Mouse (Mus musculus) liver, postnatal 0 days (tissue): ENCODE measurements around the gene Pla2g3. TPM values are rescaled to one million over a fixed set of nuclear protein-coding genes. Genes with fewer than 3 reads are reported as not detected.

Experiments used
- ATAC-seq: fragments of 200-750 bp; cut with Nextera tagmentation; 2 replicates; pipeline ENCODE4 v1.8.0; 2017; ENCODE audit warnings: mild to moderate bottlenecking, moderate library complexity
- DNase-seq: peaks from one replicate; pipeline ENCODE4 v3.0.0-alpha.2; 2016
- H3K27ac ChIP-seq: fragments of 300-500 bp; sonication (generic); 2 replicates; pipeline ENCODE4 v1.5.1; 2014; ENCODE audit warnings: antibody characterized with exemption, moderate library complexity, mild to moderate bottlenecking, low read depth
- H3K27me3 ChIP-seq: fragments of 300-500 bp; sonication (generic); 2 replicates; pipeline ENCODE4 v1.6.1; 2014; ENCODE audit warnings: low read length, control low read depth, mixed read lengths; ENCODE audit not compliant: insufficient read depth
- H3K36me3 ChIP-seq: fragments of 300-500 bp; sonication (generic); replicated peaks from 2 replicates; pipeline ENCODE4 v1.6.1; 2014; ENCODE audit warnings: mild to moderate bottlenecking, control low read depth, low read length, moderate library complexity, mixed read lengths; ENCODE audit not compliant: insufficient read depth
- H3K4me1 ChIP-seq: fragments of 300-500 bp; sonication (generic); 2 replicates; pipeline ENCODE4 v1.6.1; 2014; ENCODE audit warnings: antibody characterized with exemption, mild to moderate bottlenecking, control low read depth; ENCODE audit not compliant: insufficient read depth
- H3K4me2 ChIP-seq: fragments of 300-500 bp; sonication (generic); 2 replicates; pipeline ENCODE4 v1.6.1; 2014; ENCODE audit warnings: low read depth, mild to moderate bottlenecking, low read length, moderate library complexity, mixed read lengths
- H3K4me3 ChIP-seq: fragments of 300-500 bp; sonication (generic); 2 replicates; pipeline ENCODE4 v1.5.1; 2014; ENCODE audit warnings: low read depth, low read length
- H3K9ac ChIP-seq: fragments of 300-500 bp; sonication (generic); replicated peaks from 2 replicates; pipeline ENCODE4 v1.6.1; 2014; ENCODE audit warnings: mild to moderate bottlenecking, moderate library complexity
- H3K9me3 ChIP-seq: fragments of 300-500 bp; sonication (generic); 2 replicates; pipeline ENCODE4 v1.6.1; 2016; ENCODE audit warnings: mild to moderate bottlenecking, control low read depth, low read length, mixed read lengths
- CTCF ChIP-seq: sonication (generic); IDR thresholded peaks from 2 replicates; pipeline ENCODE4 v1.5.1; 2016; ENCODE audit warnings: antibody characterized with exemption, low read depth
- EP300 ChIP-seq: IDR thresholded peaks from 2 replicates; pipeline ENCODE4 v1.6.1; 2016; ENCODE audit warnings: antibody characterized with exemption, low read depth, mild to moderate bottlenecking
- WGBS: fragments of 180-500 bp; shearing (Covaris S2); extraction: QIAGEN DNeasy Blood & Tissue Kit; methylation state at CpG from one replicate; pipeline ENCODE4 v1.1.7; 2014; ENCODE audit not compliant: insufficient replicate concordance; 5-methylcytosine and 5-hydroxymethylcytosine counted together
- polyA plus RNA-seq: library from polyadenylated mRNA; unstranded; fragments of >200 nt; fragmentation: Nextera tagmentation; extraction: Ambion mirVana; gene quantifications from 2 replicates; pipeline ENCODE4 v1.2.1, GENCODE M21; 2015

The Pla2g3 gene
- polyA plus RNA-seq, 1 experiment from 2014 or later: 0.07 TPM

DNA sequence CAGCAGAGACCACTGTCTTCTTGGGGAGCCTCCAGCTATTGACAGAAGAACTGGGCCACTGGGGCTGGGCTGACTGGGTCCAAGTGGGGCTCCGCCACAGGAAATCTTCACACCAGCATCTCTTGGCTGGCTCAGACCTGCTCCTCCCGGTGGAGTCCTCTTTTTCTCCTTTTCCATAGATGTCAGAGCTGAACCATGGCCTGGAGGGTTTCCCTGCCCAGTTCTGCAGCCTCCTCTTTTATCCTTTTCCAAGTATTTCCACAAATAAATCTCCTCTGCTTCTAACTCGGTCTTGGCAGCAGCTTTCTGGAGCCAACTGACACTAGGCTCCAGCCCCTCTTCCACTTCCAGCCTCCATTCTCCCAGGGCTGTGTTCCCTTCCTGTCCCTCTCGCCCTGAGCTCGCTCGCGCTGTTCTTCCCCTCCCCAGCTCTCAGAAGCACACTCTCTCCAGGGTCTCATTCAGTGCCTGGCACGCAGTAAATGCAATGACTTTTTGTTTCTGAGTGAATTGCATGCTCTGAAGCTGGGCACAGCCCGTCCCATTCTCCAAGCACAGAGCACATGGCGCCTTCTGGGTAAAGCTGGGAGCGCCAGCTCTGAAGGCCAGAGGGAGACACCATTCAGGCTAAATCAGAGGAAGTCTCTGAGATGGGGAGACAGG lies 4.0 kb upstream of the Pla2g3 start:
- no peak for ATAC-seq
- Histone ChIP-seq H3K4me3 (no peak overlapping the region), H3K36me3 (no peaks in the 10 kb centered on the region), H3K9me3 (no peaks in the 10 kb centered on the region), H3K9ac (no peak overlapping the region), H3K4me2 (no peak overlapping the region), H3K4me1 (peaks cover 6% of the 10 kb centered on the region), H3K27ac (no peak overlapping the region), H3K27me3 (0 out of 2 replicates have a peak, but pooled peaks cover 2% of the 10 kb centered on the region)
- DNase-seq: peak; percentile 9
- TF ChIP-seq CTCF (no peak), EP300 (no peak)
- WGBS: 67% methylated on average over 11 of the region's 11 CpGs

DNA sequence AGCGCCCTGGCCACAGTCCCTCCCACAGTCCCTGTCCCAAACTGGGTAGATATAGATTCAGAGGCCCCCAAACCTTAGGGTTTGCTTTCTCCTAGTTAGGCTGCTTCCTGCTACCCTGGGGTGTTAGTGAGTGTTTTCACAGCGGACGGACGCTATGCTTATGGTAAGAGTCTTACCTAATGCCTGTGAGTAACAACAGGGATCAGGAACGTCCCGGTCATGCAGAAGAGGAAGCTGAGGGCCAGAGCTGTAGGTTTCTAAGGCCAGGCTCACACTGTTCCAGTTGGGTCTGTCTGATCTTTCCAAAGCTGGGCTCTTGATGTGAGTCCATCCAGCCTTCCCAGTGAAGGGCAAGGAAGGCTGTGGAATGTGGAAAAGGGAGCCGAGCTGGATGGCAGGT lies 1.7 kb upstream of the Pla2g3 start:
- H3K9ac ChIP-seq: no peak overlapping the region
- H3K4me2 ChIP-seq: no peak overlapping the region; the same call in 1 of the 2 replicates
- H3K36me3 ChIP-seq: no peaks in the 10 kb centered on the region
- H3K27ac ChIP-seq: peak overlapping the region; percentile 49
- no peak overlapping the region for H3K4me3 ChIP-seq
- H3K27me3 ChIP-seq: 0 out of 2 replicates have a peak, but pooled peaks cover 2% of the 10 kb centered on the region
- peak; percentile 41; the same call in 1 of the 2 replicates for ATAC-seq
- 44% methylated on average over 7 of the region's 7 CpGs for WGBS
- peak; percentile 14 for DNase-seq
- no peaks in the 10 kb centered on the region for H3K9me3 ChIP-seq
- H3K4me1 ChIP-seq: peaks cover 4% of the 10 kb centered on the region
- TF ChIP-seq CTCF (no peak), EP300 (no peak)

DNA sequence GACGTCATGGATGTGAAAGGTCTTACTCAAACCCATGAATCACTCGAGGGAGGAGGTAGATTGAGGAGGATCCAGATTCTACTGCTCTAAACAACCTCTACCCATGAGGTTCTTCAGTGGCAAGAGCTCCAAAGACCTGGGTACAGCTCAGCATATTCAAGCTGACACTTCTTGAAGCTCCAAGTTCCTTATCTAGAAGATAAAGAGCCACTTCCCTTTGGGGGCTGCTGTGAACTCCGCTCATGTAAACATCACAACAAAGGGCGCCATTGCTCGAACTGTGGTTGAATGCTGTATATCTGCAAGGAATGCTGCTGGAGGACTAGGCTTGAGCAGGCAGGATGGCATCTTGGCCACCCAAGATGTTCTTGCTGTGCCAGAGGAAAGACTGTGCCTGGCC lies 952 bp downstream of the Pla2g3 start:
- Histone ChIP-seq H3K9ac (no peak overlapping the region), H3K36me3 (no peaks in the 10 kb centered on the region), H3K4me2 (no peak overlapping the region), H3K4me3 (no peak overlapping the region), H3K9me3 (no peaks in the 10 kb centered on the region), H3K27ac (no peak overlapping the region), H3K4me1 (peaks cover 4% of the 10 kb centered on the region), H3K27me3 (0 out of 2 replicates have a peak, but pooled peaks cover 2% of the 10 kb centered on the region)
- 40% methylated on average over 5 of the region's 5 CpGs for WGBS
- DNase-seq (no peak), ATAC-seq (no peak)
- TF ChIP-seq EP300 (no peak), CTCF (no peak)

DNA sequence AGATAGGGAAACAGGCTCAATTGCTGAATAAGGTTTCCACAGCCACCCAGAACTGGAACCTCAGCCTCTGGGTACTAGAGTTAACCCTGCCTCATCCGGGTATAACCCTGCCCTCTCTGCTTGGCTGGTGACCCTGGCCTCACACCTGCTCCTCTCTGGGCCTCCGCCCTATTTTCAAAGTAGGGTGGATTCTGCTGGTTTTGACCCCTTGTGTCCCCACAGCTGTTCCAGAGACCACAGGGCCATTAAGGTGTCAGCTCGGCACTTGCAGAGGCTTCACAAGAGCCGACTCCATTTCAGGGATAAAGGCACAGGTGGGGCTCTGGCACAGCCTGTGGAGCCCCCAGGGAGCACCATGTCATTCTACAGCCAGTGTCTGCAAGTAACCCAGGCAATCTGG lies 4.7 kb downstream of the Pla2g3 start:
- TF ChIP-seq CTCF (no peak), EP300 (no peak)
- Histone ChIP-seq H3K9ac (no peak overlapping the region), H3K4me1 (peaks cover 7% of the 10 kb centered on the region; the same call in 1 of the 2 replicates), H3K9me3 (no peaks in the 10 kb centered on the region), H3K27ac (no peak overlapping the region), H3K36me3 (no peaks in the 10 kb centered on the region), H3K4me2 (no peak overlapping the region), H3K27me3 (no peaks in the 10 kb centered on the region), H3K4me3 (no peak overlapping the region)
- 62% methylated on average over 4 of the region's 4 CpGs for WGBS
- DNase-seq: peak; percentile 9
- no peak for ATAC-seq

DNA sequence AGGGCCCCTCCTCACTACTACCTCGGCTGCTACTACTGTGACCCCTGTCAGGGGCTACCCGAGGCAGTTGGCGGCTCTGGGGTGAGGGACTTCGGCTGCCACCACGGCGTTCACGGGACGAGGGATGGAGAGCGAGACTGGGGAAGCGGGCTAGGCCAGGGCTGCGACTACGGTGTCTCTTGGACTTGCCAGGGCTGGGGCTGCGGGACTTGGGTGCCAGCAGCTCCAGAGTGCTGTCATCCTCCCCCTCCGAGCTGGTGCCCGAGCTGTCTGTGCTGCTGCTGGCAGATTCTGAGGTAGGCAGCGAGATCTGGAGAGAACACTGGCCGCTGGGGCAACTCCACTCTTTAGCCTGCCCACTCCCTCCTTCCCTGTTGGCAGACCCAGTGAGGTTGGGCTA lies 6.8 kb downstream of the Pla2g3 start:
- Histone ChIP-seq H3K27me3 (no peaks in the 10 kb centered on the region), H3K4me3 (no peak overlapping the region), H3K9me3 (no peaks in the 10 kb centered on the region), H3K4me1 (peaks cover 7% of the 10 kb centered on the region; the same call in 1 of the 2 replicates), H3K4me2 (no peak overlapping the region), H3K36me3 (no peaks in the 10 kb centered on the region), H3K9ac (no peak overlapping the region), H3K27ac (no peak overlapping the region)
- DNase-seq (peak; percentile 10), ATAC-seq (no peak)
- 77% methylated on average over 17 of the region's 17 CpGs for WGBS
- TF ChIP-seq CTCF: no peak
- no peak for TF ChIP-seq EP300

DNA sequence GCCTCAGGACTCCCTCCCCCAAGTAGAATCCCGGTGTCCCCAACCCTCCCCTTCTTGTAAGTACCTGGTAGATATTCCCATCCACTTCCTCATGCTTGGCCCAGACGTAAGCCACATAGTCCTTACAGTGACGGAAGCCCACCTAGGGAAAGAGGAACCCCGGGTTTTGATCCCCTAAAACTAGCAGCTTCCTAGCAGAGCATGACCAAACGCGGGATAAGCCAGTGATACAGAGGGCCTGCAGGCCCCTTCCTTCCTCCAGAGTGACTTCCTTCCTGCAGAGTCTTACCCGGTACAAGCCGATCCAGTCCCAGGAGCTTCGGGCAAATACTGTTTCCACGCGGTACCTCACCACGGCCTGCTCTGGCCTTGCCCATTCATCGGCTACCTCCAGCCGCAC lies 7.4 kb downstream of the Pla2g3 start:
- TF ChIP-seq EP300 (no peak), CTCF (no peak)
- H3K4me1 ChIP-seq: peaks cover 7% of the 10 kb centered on the region; the same call in 1 of the 2 replicates
- H3K4me2 ChIP-seq: no peak overlapping the region
- peak; percentile 14 for DNase-seq
- H3K36me3 ChIP-seq: no peaks in the 10 kb centered on the region
- H3K9me3 ChIP-seq: no peaks in the 10 kb centered on the region
- no peak overlapping the region for H3K9ac ChIP-seq
- no peak overlapping the region for H3K4me3 ChIP-seq
- WGBS: 45% methylated on average over 14 of the region's 14 CpGs
- H3K27me3 ChIP-seq: no peaks in the 10 kb centered on the region
- no peak overlapping the region for H3K27ac ChIP-seq
- no peak for ATAC-seq
